Mouse (Mus musculus): ENCODE data around the gene Lingo2. TPM values are rescaled to one million over a fixed set of nuclear protein-coding genes. Genes with fewer than 3 reads are reported as not detected.

Gene Lingo2
- total and polyA plus RNA-seq, 3 experiments, result not detected

DNA sequence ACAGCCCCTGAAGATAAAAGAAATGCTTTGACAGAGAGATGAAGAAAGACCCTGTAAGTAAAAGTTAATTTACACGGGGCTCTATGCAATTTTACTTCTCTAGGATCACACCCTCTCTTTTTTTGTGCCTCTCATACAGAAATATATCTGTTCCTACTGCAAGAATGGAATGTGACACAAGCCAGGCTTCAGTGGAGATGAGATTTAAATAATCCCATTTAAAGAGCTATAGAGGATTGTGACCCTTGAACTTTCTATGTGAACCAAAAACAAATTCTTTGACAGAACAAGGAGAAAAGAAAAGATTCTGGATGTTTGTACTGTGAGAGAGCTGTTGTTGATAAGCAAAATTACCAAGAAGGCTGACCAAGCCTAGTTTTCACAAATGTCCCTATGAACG lies 1247.4 kb downstream of the Lingo2 start:
- TF ChIP-seq POLR2A (IDR thresholded peaks at IDR 0.05; ENCODE audit: low read depth, low read length), result no peak
- no peak for TF ChIP-seq UBTF (IDR thresholded peaks at IDR 0.05; ENCODE audit: low read depth, low read length)
- TF ChIP-seq ZNF384 (IDR thresholded peaks at IDR 0.05; ENCODE audit: low read depth, low read length), result no peak
- TF ChIP-seq E2F4 (IDR thresholded peaks at IDR 0.05; ENCODE audit: insufficient replicate concordance, low read depth, low read length), result no peak
- Histone ChIP-seq H3K27me3 (replicated peaks) (no peaks in the 10 kb centered on the region), H3K9me3 (replicated peaks; ENCODE audit: low read length) (peaks cover 2% of the 10 kb centered on the region), H3K36me3 (replicated peaks in 1 of 2; ENCODE audit: control insufficient read depth in 1 of 2, insufficient read depth in 1 of 2, low read length in 1 of 2) (no peaks in the 10 kb centered on the region), H3K4me3 (replicated peaks in 1 of 3; ENCODE audit: low read depth in 2 of 3, low read length in 2 of 3, poor library complexity in 1 of 3) (no peak overlapping the region), H3K4me2 (ENCODE audit: insufficient read depth, low read depth, poor library complexity, severe bottlenecking) (no peak overlapping the region), H3K27ac (ENCODE audit: insufficient read depth, low read depth) (no peak overlapping the region), H3K9ac (ENCODE audit: insufficient read depth, low read depth) (no peak overlapping the region), H3K4me1 (ENCODE audit: control insufficient read depth in 1 of 2, insufficient read depth in 2 of 2) (no peaks in the 10 kb centered on the region), H3K79me2 (replicated peaks; ENCODE audit: control insufficient read depth, extremely low read depth, insufficient read depth, poor library complexity, severe bottlenecking) (no peaks in the 10 kb centered on the region)
- dilution Hi-C loops (cut with MboI; ENCODE audit: extremely low pct_ligation_motif_present, extremely low pct_unique_long_range_greater_than_20kb, low sequenced_read_pairs), result no loop called here
- in situ Hi-C loops (cut with MboI; ENCODE audit: low pct_ligation_motif_present, low pct_unique_long_range_greater_than_20kb, low sequenced_read_pairs), result no loop called here
- DNase-seq (ENCODE audit: extremely low read depth), result no peak

DNA sequence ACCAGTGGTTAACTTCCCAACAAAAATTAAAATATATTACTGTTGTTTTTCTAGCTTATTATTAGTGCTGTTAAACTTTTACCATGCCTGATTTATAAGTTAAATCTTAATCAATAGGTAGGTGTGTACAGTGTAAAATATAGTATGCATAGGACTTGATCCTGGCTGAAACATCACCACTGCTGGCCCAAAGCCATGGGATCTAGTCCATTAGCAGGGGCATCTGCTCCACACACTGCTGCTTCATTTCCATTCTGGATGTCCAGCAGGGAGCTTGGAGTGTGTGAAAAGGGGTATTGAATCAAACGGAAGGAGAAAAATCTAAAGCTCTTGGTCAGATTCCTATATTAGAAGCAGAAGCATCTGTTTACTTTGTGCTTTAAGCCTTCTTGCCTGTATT lies 1248.9 kb downstream of the Lingo2 start:
- no peaks in the 10 kb centered on the region for H3K9me3 ChIP-seq (replicated peaks; ENCODE audit: low read length)
- no peak overlapping the region for H3K27ac ChIP-seq (ENCODE audit: insufficient read depth, low read depth)
- H3K4me3 ChIP-seq (replicated peaks in 1 of 3; ENCODE audit: low read depth in 2 of 3, low read length in 2 of 3, poor library complexity in 1 of 3), result no peak overlapping the region
- DNase-seq (ENCODE audit: extremely low read depth), result no peak
- H3K4me1 ChIP-seq (ENCODE audit: control insufficient read depth in 1 of 2, insufficient read depth in 2 of 2), result no peaks in the 10 kb centered on the region
- H3K36me3 ChIP-seq (replicated peaks in 1 of 2; ENCODE audit: control insufficient read depth in 1 of 2, insufficient read depth in 1 of 2, low read length in 1 of 2), result no peaks in the 10 kb centered on the region
- H3K79me2 ChIP-seq (replicated peaks; ENCODE audit: control insufficient read depth, extremely low read depth, insufficient read depth, poor library complexity, severe bottlenecking), result no peaks in the 10 kb centered on the region
- no peak overlapping the region for H3K9ac ChIP-seq (ENCODE audit: insufficient read depth, low read depth)
- in situ Hi-C loops (cut with MboI; ENCODE audit: low pct_ligation_motif_present, low pct_unique_long_range_greater_than_20kb, low sequenced_read_pairs), result no loop called here
- TF ChIP-seq MYC (IDR thresholded peaks at IDR 0.05; ENCODE audit: low read depth, low read length), result no peak
- no peak for TF ChIP-seq PAX5 (IDR thresholded peaks at IDR 0.05; ENCODE audit: low read length)
- TF ChIP-seq JUN (IDR thresholded peaks at IDR 0.05; ENCODE audit: insufficient read depth, low read depth, low read length), result no peak
- no peak for TF ChIP-seq EP300 (IDR thresholded peaks at IDR 0.05; ENCODE audit: low read length)
- TF ChIP-seq JUND (conservative IDR thresholded peaks at IDR 0.05; ENCODE audit: low read depth, low read length), result no peak
- no peak for TF ChIP-seq MAZ (IDR thresholded peaks at IDR 0.05; ENCODE audit: low read depth, low read length)
- H3K27me3 ChIP-seq (replicated peaks), result no peaks in the 10 kb centered on the region
- dilution Hi-C loops (cut with MboI; ENCODE audit: extremely low pct_ligation_motif_present, extremely low pct_unique_long_range_greater_than_20kb, low sequenced_read_pairs), result no loop called here
- no peak overlapping the region for H3K4me2 ChIP-seq (ENCODE audit: insufficient read depth, low read depth, poor library complexity, severe bottlenecking)

DNA sequence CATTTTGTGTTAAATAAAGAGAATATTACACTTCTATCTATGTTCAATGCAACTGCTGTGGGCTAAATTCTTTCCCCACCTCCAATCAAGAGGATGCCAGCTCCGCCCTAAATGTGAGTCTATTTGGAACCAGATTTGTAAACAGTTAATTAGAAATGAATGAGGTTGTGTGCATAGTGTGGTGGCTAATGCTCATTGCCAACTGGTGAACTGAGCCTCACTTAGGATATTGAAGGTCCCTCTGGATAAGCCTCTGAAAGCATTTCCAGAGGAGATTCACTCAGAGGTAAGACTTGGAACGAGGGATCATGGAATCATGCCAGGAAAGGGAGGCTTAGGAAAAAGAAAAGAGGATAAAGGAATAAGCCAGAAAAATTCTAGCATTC lies 1256.4 kb downstream of the Lingo2 start:
- no peaks in the 10 kb centered on the region for H3K4me1 ChIP-seq (ENCODE audit: control insufficient read depth in 1 of 2, insufficient read depth in 2 of 2)
- H3K27ac ChIP-seq (ENCODE audit: insufficient read depth, low read depth), result no peak overlapping the region
- H3K9ac ChIP-seq (ENCODE audit: insufficient read depth, low read depth), result no peak overlapping the region
- DNase-seq (ENCODE audit: extremely low read depth), result no peak
- no peaks in the 10 kb centered on the region for H3K27me3 ChIP-seq (replicated peaks)
- in situ Hi-C loops (cut with MboI; ENCODE audit: low pct_ligation_motif_present, low pct_unique_long_range_greater_than_20kb, low sequenced_read_pairs) (no loop called here), dilution Hi-C loops (cut with MboI; ENCODE audit: extremely low pct_ligation_motif_present, extremely low pct_unique_long_range_greater_than_20kb, low sequenced_read_pairs) (no loop called here)
- no peaks in the 10 kb centered on the region for H3K9me3 ChIP-seq (replicated peaks; ENCODE audit: low read length)
- H3K36me3 ChIP-seq (replicated peaks in 1 of 2; ENCODE audit: control insufficient read depth in 1 of 2, insufficient read depth in 1 of 2, low read length in 1 of 2), result no peaks in the 10 kb centered on the region
- H3K4me3 ChIP-seq (replicated peaks in 1 of 3; ENCODE audit: low read depth in 2 of 3, low read length in 2 of 3, poor library complexity in 1 of 3), result no peak overlapping the region
- TF ChIP-seq EP300 (IDR thresholded peaks at IDR 0.05; ENCODE audit: low read length), result no peak
- TF ChIP-seq NELFE (IDR thresholded peaks at IDR 0.05; ENCODE audit: low read depth, low read length), result no peak
- TF ChIP-seq CHD2 (IDR thresholded peaks at IDR 0.05; ENCODE audit: low read length), result no peak
- no peak for TF ChIP-seq CTCF (conservative IDR thresholded peaks at IDR 0.05 in 1 of 2, IDR thresholded peaks at IDR 0.05 in 1 of 2; ENCODE audit: low read depth in 2 of 2, low read length in 2 of 2)
- TF ChIP-seq ZKSCAN1 (IDR thresholded peaks at IDR 0.05; ENCODE audit: borderline replicate concordance, low read depth, low read length), result no peak
- TF ChIP-seq ZC3H11A (IDR thresholded peaks at IDR 0.05; ENCODE audit: low read depth, low read length), result no peak
- no peak for TF ChIP-seq ZNF384 (IDR thresholded peaks at IDR 0.05; ENCODE audit: low read depth, low read length)
- TF ChIP-seq MYC (IDR thresholded peaks at IDR 0.05; ENCODE audit: low read depth, low read length), result no peak
- no peak for TF ChIP-seq MXI1 (IDR thresholded peaks at IDR 0.05; ENCODE audit: low read depth, low read length)
- no peak for TF ChIP-seq TBP (conservative IDR thresholded peaks at IDR 0.05; ENCODE audit: low read depth, low read length)
- no peak for TF ChIP-seq USF1 (IDR thresholded peaks at IDR 0.05; ENCODE audit: low read depth, low read length)
- no peak for TF ChIP-seq ELF1 (IDR thresholded peaks at IDR 0.05; ENCODE audit: low read depth, low read length)
- TF ChIP-seq SIN3A (IDR thresholded peaks at IDR 0.05; ENCODE audit: low read length), result no peak
- TF ChIP-seq BHLHE40 (IDR thresholded peaks at IDR 0.05; ENCODE audit: low read depth, low read length), result no peak
- TF ChIP-seq USF2 (conservative IDR thresholded peaks at IDR 0.05; ENCODE audit: low read depth, low read length), result no peak
- TF ChIP-seq POLR2A (IDR thresholded peaks at IDR 0.05; ENCODE audit: low read depth, low read length), result no peak
- no peak for TF ChIP-seq JUND (conservative IDR thresholded peaks at IDR 0.05; ENCODE audit: low read depth, low read length)
- no peak for TF ChIP-seq MAZ (IDR thresholded peaks at IDR 0.05; ENCODE audit: low read depth, low read length)
- no peak for TF ChIP-seq PAX5 (IDR thresholded peaks at IDR 0.05; ENCODE audit: low read length)
- H3K4me2 ChIP-seq (ENCODE audit: insufficient read depth, low read depth, poor library complexity, severe bottlenecking), result no peak overlapping the region
- no peaks in the 10 kb centered on the region for H3K79me2 ChIP-seq (replicated peaks; ENCODE audit: control insufficient read depth, extremely low read depth, insufficient read depth, poor library complexity, severe bottlenecking)
